Mouse (Mus musculus): ENCODE measurements around the gene Zfp784.
"Not testable (repeated sequence)": the region's sequence is repeated elsewhere in the genome, so short reads cannot be mapped to it uniquely, and the experiment has no call there.

Zfp784 gene

DNA sequence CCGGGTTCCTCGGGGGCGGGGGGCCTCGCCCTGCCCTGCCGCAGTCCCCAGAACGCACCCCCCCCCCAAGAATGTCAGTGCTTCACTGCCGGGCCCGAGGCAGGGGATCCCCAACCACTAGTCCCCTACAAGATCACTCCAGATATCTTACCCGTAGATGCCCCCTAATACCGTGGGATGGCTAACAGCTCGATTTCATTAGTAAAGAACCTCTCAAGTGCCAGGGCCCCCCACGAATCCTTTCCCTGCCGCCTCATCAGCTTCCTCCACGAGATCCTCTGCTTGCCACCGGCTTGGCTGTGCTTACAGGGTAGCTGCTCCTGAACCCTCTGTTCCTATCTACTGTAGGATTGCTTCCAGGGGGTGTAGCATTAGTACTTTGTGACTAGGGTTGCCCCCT lies 17.6 kb downstream of the Zfp784 start:
- DNase-seq (ENCODE audit: low spot score in 2 of 2) = peak in 1 of 2 experiments; percentile 51

GRCm38 (mm10) chr7:5020000-5020681 lies 18.1 kb downstream of the Zfp784 start, which contains the start of the genes Zfp865 and Ccdc106:
Gene Zfp865, plus strand, starts transcription at chr7:5020376.
Gene Ccdc106, plus strand, starts transcription at chr7:5020553.
- peak; percentile 96 to 97 for DNase-seq (ENCODE audit: low spot score in 2 of 2)

GRCm38 (mm10) chr7:5019576-5019975 lies 18.7 kb downstream of the Zfp784 start:
- not testable (repeated sequence) for DNase-seq (ENCODE audit: low spot score in 2 of 2)

- no peak for DNase-seq (ENCODE audit: low spot score in 2 of 2)
Measured at GRCm38 (mm10) chr7:5017931-5018330, 20.3 kb downstream of the Zfp784 start.

- DNase-seq (ENCODE audit: low spot score in 2 of 2) = peak in 1 of 2 experiments; percentile 55
Measured at GRCm38 (mm10) chr7:5017352-5017751, 20.9 kb downstream of the Zfp784 start.

DNA sequence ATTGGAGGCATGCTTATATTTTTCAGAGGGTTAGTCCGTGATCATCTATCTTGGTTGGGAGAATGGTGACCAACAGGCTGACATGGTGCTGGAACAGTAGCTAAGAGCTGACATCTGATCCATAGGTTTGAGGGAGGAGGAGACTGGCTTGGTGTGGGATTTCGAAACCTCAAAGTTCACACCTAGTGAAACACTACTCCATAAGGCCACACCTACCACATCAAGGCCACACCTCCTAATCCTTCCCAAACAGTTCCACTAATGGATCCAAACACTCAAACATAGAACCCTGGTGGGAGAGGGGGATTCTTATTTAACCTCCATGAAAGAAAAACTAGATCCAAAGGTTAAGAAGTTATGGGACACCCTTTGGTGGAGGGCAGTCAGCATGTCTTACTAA lies 21.3 kb downstream of the Zfp784 start:
- DNase-seq (ENCODE audit: low spot score in 2 of 2) = no peak

GRCm38 (mm10) chr7:5016057-5016456 lies 22.2 kb downstream of the Zfp784 start:
- DNase-seq (ENCODE audit: low spot score in 2 of 2) = no peak

GRCm38 (mm10) chr7:5015118-5016001 lies 22.9 kb downstream of the Zfp784 start, which contains the start of gene Gm44973:
Gene Gm44973, plus strand, starts transcription at chr7:5015496.
- DNase-seq (ENCODE audit: low spot score in 2 of 2) = peak; percentile 86 to 92

- DNase-seq (ENCODE audit: low spot score in 2 of 2) = peak; percentile 97
Measured at GRCm38 (mm10) chr7:5014251-5015117, 23.8 kb downstream of the Zfp784 start, which contains the start of the genes Zfp524 and Fiz1. Gene Zfp524, plus strand, starts transcription at chr7:5014415. Gene Fiz1, minus strand, starts transcription at chr7:5014697.

DNA sequence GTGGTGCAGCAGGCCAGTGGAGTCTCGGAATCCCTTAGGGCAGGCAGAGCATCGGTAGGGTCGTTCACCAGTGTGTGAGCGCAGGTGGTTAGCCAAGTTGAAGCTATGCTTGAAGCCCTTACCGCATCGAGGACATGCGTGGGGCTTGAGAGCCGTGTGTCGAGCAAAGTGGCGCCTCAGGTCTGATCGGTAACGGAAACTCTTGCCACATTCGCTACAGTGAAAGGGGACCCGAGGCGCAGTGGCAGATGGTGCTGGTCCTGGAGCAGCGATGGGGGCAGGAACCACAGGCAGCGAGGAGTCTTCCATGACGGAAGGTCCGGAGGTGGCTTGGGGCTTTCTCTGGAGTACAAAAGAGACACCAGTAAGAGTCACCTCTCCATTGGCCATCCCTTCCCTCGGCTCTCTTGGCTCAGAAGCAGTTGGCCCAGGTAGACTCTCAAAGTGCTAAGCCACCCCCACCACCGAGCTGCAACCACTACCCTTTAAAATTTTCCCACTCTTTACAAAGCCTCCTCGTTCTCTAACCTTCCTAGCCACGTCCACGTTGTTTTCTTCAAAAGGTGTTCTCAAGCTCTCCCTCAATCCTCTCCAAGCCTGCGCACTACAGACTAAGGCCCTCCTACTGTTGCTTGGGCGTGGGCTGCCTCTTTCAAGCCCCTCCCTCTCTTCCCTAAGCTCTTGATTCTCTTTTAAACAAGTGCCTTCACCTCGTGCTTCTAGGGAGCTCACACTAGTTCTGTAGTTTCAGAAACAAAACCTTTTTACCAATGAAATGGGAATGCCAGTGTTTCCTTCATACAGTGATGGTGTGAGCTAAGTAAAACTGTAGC lies 25.3 kb downstream of the Zfp784 start:
- no peak for DNase-seq (ENCODE audit: low spot score in 2 of 2)

DNA sequence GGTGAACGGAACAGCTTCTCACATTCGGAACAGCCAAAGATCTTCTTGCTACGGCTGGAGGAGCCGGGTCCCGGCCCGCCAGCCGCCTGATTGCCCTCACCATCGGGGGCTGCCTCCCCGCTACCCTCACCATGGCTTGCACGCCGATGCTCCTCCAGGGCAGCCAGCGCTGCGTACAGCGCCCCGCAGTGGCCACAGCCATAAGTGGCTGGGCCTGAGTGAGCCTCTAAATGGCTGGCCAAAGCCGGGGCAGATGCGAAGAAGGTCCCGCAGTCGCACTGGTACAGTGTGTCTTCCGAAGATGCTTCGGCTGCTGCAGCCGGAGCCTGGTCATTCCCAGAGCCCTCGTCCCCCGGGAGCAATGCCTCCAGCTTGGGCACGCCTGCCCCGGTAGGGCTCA lies 30.0 kb downstream of the Zfp784 start:
- DNase-seq (ENCODE audit: low spot score in 2 of 2) = no peak

DNA sequence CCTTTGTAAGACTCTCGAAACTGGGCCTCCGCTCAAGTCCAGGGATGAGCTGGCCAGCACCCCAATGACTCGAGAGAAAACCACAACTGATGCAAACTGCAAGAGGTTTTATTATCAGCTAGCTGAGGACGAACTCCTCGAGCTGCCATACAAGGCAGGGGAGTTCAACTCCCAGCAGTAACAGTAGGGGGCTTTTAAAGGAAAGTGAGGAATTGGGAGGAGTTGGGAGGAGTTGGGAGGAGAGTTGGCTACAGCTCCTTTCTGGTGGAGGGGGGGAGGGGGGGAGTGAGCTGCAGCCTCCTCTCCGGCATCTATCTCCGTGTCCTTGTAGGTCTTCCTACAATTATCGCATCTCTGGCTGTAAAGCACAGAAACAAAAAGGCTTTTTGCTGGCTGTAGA lies 35.4 kb downstream of the Zfp784 start:
- DNase-seq (ENCODE audit: low spot score in 2 of 2) = not testable (repeated sequence)

GRCm38 (mm10) chr7:4999876-5000275 lies 38.4 kb downstream of the Zfp784 start:
- peak in 1 of 2 experiments; percentile 53 for DNase-seq (ENCODE audit: low spot score in 2 of 2)

DNA sequence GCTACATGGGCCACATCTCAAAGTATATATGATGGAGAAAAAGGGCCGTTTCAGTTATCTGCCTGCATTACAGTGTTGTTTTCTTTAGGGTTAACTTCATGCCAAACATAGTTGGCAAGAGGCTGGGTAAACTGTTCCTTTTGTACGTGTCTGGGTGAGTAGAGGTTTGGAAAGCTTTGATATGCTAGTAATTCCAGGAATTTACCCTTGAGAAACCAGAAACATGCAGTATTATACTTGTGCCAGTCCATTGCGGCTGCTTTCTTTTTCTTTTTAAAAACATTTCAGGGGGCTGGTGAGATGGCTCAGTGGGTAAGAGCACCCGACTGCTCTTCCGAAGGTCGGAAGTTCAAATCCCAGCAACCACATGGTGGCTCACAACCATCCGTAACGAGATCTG lies 41.3 kb downstream of the Zfp784 start:
- no peak for DNase-seq (ENCODE audit: low spot score in 2 of 2)

DNA sequence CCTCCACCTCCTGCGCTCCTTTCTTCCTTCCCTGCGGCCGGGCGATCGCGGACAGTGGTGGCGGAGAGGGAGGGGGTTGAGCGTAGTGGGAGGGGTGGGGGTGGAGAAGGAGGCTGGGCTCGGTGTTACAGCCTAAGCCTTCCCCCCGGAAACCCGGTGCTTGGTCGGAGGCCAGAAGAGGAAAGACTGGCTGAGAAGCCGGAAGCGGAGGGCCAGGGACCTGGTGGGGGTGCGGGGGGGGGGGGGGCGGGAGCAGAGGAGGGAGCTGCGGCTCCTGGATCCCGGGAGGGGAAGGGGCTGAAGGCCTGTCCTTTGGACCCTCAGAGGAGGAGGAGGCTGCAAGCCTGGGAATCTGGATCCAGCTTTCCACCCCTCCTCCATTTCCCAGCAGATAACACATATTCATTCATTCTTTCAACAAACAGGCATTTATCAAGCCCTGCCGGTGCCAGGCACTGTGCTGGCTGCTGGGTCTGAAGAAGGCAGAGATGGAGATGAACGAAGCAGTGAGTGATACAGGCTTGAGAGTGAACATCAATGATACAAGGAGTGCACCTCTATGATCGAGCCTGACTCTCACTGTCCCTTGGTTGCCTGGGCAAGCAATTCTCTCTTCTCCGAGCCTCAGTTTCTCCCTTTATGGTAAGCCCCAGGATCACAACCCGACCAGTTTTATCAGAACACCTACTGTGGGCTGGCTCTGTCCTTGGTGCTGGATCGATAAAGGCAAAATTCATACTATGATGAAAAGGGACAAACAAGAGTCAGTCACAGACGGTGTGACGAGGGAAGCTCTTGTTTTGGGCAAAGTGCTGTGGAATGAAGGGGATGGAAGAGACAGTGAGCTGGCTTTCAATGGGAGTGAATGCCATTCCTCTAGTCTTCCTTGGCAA lies 42.0 kb downstream of the Zfp784 start, which contains the start of gene Zfp579:
Zfp579 (minus strand) TSS at position 156 of the 893 bp plus-strand sequence.
- peak; percentile 39 to 82 for DNase-seq (ENCODE audit: low spot score in 2 of 2)

DNA sequence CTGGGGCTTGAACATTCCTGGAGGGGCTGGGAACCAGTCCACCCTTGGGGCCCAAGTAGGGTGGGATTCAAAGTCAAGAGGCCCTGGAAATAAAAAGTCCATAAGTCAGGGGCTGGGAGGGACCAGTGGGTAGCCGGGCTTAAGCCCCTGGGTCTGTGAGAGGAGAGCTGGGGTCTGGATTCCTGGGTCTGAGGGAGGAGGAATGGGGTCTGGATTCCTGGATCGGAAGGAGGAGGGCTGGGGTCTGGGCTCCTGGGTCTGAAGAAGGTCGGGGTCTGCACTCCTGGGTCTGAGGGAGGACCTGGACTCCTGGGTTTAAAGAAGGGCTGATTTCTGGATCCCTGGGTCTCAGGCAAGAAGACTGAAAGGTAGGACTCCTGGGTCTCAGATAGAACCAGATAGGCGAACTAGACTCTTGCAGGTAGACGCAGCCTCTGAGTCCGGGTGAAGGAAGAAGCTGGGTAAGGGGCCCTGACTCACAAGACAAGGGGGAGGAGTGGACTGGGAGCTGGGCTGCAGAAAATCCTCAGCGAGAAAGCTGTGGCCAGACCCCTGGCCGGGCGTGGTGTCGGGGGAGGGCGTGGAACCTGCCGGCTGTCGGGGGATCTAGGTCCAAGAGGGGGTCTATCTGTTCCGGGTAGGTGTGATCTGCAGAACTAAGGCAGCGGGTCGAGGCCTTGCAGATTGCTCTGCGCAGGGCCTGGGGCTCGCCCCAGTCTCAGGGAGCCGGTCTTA lies 42.8 kb downstream of the Zfp784 start:
- DNase-seq (ENCODE audit: low spot score in 2 of 2) = no peak

GRCm38 (mm10) chr7:4993999-4994788 lies 44.1 kb downstream of the Zfp784 start:
- DNase-seq (ENCODE audit: low spot score in 2 of 2) = no peak

Data from spleen, postnatal 10 days (tissue).